Mouse (Mus musculus): ENCODE results near the gene Supt16. TPM values are rescaled to one million over a fixed set of nuclear protein-coding genes. Genes with fewer than 3 reads are reported as not detected.
A peak's percentile ranks its signal among the peaks of the same experiment; 100 is the strongest.

Gene Supt16
- polyA plus RNA-seq, 1 experiment from 2014 or later: 36.6 TPM

DNA sequence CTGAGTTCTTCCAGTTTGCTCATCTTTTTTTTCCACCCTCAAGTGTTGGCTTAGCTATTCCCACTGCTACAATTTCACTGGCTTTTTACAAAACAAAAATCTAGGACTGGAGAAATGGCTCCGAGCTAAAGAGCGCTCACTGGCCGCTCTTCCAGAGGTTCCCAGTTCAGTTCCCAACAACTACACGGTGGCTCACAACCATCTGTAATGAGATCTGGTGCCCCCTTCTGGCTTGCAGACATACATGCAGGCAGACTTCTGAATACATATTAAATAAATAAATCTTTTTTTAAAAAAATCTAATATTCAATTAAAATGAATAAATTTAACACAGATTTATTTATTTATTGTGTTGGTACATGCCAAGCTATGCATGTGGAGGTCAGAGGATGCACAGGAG is 50.7 kb downstream of the Supt16 start:
- no peak overlapping the region for H3K27ac ChIP-seq (replicated peaks in 1 of 2; ENCODE audit: control insufficient read depth in 1 of 2, insufficient read depth in 1 of 2, low read depth in 2 of 2, low read length in 2 of 2)
- H3K36me3 ChIP-seq (ENCODE audit: control insufficient read depth, insufficient read depth, low read length): no peaks in the 10 kb centered on the region
- ATAC-seq (ENCODE audit: insufficient number of reproducible peaks, insufficient read depth, low FRiP score, low read depth): no peak
- H3K4me1 ChIP-seq (ENCODE audit: control insufficient read depth in 2 of 2, insufficient read depth in 2 of 2, low read length in 2 of 2): peaks cover 0 to 2% of the 10 kb centered on the region in 2 experiments; a peak in 1 of 4 replicates
- no peak overlapping the region for H3K9ac ChIP-seq (ENCODE audit: low read length)
- H3K27me3 ChIP-seq (ENCODE audit: control insufficient read depth, insufficient read depth, low read length): no peaks in the 10 kb centered on the region
- 66% methylated on average over 4 of the region's 4 CpGs for WGBS
- no peak overlapping the region for H3K4me2 ChIP-seq (ENCODE audit: low read length)
- H3K4me3 ChIP-seq (ENCODE audit: control insufficient read depth in 1 of 2, insufficient read depth in 1 of 2, low read depth in 1 of 2, low read length in 2 of 2): no peak overlapping the region
- H3K9me3 ChIP-seq (ENCODE audit: control insufficient read depth, low read length): no peaks in the 10 kb centered on the region

DNA sequence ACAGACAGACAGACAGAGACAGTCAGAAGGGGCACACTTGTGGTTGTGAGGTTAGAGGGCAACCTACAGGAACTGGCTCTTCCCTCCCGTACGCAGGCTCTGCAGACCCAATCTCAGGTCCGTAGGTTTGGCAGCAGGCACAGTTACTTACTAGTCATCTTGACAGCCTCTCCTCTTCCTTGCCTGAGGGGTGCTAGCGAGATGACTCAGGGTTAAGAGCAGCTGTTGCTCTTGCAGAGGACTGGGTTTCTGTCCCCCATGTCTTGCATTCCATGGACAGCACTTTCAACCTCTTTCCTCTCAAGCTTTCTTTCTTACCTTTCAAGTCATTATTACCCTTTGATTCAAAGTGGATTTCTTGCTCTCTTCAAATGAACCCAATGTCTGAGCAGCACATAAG is 53.1 kb downstream of the Supt16 start:
- Histone ChIP-seq H3K9ac (ENCODE audit: low read length) (no peak overlapping the region), H3K27ac (replicated peaks in 1 of 2; ENCODE audit: control insufficient read depth in 1 of 2, insufficient read depth in 1 of 2, low read depth in 2 of 2, low read length in 2 of 2) (no peak overlapping the region), H3K27me3 (ENCODE audit: control insufficient read depth, insufficient read depth, low read length) (no peaks in the 10 kb centered on the region), H3K9me3 (ENCODE audit: control insufficient read depth, low read length) (no peaks in the 10 kb centered on the region), H3K4me3 (ENCODE audit: control insufficient read depth in 1 of 2, insufficient read depth in 1 of 2, low read depth in 1 of 2, low read length in 2 of 2) (no peak overlapping the region), H3K36me3 (ENCODE audit: control insufficient read depth, insufficient read depth, low read length) (no peaks in the 10 kb centered on the region), H3K4me2 (ENCODE audit: low read length) (no peak overlapping the region), H3K4me1 (ENCODE audit: control insufficient read depth in 2 of 2, insufficient read depth in 2 of 2, low read length in 2 of 2) (peaks cover 13 to 14% of the 10 kb centered on the region in 2 experiments)
- WGBS: 83% methylated on average over 4 of the region's 4 CpGs
- no peak for ATAC-seq (ENCODE audit: insufficient number of reproducible peaks, insufficient read depth, low FRiP score, low read depth)

DNA sequence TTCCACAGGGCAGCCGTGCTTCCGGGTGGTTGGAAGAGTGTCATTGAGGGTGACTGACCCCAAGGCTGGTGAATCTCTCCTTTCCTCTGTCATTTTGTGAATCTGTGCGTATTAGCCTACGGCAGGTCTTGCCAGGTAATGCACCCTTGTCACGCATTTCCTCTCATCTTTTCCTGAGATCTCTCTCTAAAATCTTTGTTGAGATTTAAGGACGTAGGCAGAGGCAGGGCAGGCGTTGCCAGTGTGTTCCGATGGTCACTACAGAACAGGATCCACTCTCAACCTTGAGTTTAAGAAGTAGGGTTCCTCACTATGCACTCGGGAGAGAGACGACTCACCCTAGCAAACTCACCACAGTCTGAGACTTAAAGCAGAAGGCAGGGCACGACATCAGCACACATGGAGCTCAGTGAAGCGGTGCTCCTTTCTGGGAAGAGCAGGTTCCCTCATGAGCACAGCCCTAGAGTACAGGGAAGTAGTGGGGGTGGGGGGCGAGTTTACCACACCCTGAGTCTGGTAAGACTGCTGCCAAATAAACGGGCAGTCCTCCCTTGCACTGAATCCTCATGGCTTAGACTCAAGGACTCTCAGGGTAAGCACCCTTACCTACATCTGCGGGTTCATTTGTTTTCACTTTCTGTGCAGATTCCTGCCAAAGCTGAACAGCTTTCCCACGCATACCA is 55.6 kb downstream of the Supt16 start:
- peak overlapping the region; percentile 63 for H3K4me2 ChIP-seq (ENCODE audit: low read length)
- 65% methylated on average over 16 of the region's 16 CpGs for WGBS
- H3K27ac ChIP-seq (replicated peaks in 1 of 2; ENCODE audit: control insufficient read depth in 1 of 2, insufficient read depth in 1 of 2, low read depth in 2 of 2, low read length in 2 of 2): no peak overlapping the region
- no peak for ATAC-seq (ENCODE audit: insufficient number of reproducible peaks, insufficient read depth, low FRiP score, low read depth)
- no peaks in the 10 kb centered on the region for H3K9me3 ChIP-seq (ENCODE audit: control insufficient read depth, low read length)
- no peaks in the 10 kb centered on the region for H3K27me3 ChIP-seq (ENCODE audit: control insufficient read depth, insufficient read depth, low read length)
- peaks cover 13 to 14% of the 10 kb centered on the region in 2 experiments for H3K4me1 ChIP-seq (ENCODE audit: control insufficient read depth in 2 of 2, insufficient read depth in 2 of 2, low read length in 2 of 2)
- H3K4me3 ChIP-seq (ENCODE audit: control insufficient read depth in 1 of 2, insufficient read depth in 1 of 2, low read depth in 1 of 2, low read length in 2 of 2): peak overlapping the region in 1 of 2 experiments; percentile 29; a peak in 1 of 4 replicates
- H3K36me3 ChIP-seq (ENCODE audit: control insufficient read depth, insufficient read depth, low read length): no peaks in the 10 kb centered on the region
- no peak overlapping the region for H3K9ac ChIP-seq (ENCODE audit: low read length)

DNA sequence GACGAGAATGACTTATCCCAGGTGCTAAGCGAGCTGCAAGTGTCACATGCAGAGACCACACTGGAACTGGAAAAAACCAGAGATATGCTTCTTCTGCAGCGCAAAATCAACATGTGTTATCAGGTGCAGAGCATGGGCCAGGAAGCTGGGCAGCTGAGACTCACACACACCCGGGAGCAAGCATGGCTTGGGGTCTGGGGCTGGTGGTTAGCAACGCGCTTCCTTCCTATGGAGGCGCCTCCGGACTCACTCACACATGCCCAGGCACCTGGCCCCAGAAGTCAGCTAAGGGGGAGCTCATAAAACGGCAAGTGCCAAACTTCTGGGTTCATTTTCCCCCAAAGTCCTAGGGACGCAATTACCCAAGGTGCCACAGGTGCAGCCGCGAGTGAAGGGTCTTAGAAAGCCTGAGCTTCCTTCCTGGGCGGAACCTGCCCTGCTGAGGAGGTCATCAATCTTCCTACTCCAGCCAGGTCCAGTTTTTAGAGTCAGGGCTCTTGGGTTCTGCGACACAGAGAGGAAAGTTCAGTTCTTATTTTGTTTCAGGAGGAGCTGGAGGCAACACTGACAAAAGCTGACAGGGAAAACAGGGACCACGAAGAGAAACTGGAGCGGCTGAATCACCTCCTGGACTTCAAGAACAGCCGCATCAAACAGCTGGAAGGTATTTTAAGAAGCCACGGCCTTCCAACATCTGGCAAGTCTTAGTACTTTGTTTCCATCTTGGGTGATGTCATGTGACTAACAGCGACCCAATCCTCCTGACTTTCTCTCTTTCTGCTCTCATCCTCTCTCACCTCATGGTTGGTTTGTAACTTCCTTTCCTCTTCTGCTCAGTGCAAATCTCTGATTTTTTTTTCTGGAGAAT is 56.4 kb downstream of the Supt16 start:
- Histone ChIP-seq H3K9ac (ENCODE audit: low read length) (no peak overlapping the region; the same call in 1 of the 2 replicates), H3K4me1 (ENCODE audit: control insufficient read depth in 2 of 2, insufficient read depth in 2 of 2, low read length in 2 of 2) (peaks cover 13 to 14% of the 10 kb centered on the region in 2 experiments), H3K9me3 (ENCODE audit: control insufficient read depth, low read length) (no peaks in the 10 kb centered on the region), H3K4me2 (ENCODE audit: low read length) (peak overlapping the region; percentile 63), H3K36me3 (ENCODE audit: control insufficient read depth, insufficient read depth, low read length) (no peaks in the 10 kb centered on the region), H3K27ac (replicated peaks in 1 of 2; ENCODE audit: control insufficient read depth in 1 of 2, insufficient read depth in 1 of 2, low read depth in 2 of 2, low read length in 2 of 2) (0 out of 4 replicates have a peak overlapping the region, but pooled peaks of 1 of the 2 experiments have one; percentile 9), H3K4me3 (ENCODE audit: control insufficient read depth in 1 of 2, insufficient read depth in 1 of 2, low read depth in 1 of 2, low read length in 2 of 2) (peak overlapping the region; percentile 29), H3K27me3 (ENCODE audit: control insufficient read depth, insufficient read depth, low read length) (no peaks in the 10 kb centered on the region)
- 31% methylated on average over 19 of the region's 19 CpGs for WGBS
- peak; percentile 46; the same call in 1 of the 2 replicates for ATAC-seq (ENCODE audit: insufficient number of reproducible peaks, insufficient read depth, low FRiP score, low read depth)

DNA sequence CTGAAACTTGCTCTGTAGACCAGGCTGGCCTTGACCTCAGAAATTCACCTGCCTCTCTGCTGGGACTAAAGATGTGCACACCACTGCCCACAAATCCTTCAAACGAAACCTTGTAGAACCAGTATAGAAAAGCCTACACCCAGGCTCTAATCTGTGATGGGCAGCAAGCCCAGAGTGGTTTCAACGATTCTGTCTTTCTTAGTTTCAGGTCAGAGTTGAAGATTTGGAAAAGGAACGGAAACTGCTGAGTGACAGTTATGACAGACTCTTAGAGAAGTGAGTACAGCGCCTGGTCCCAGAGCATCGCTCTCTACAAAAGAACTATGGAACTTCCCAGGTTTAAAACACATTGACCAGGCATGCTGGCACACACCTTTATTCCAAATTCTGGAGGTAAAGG is 63.6 kb downstream of the Supt16 start:
- Histone ChIP-seq H3K36me3 (ENCODE audit: control insufficient read depth, insufficient read depth, low read length) (no peaks in the 10 kb centered on the region), H3K27me3 (ENCODE audit: control insufficient read depth, insufficient read depth, low read length) (no peaks in the 10 kb centered on the region), H3K4me1 (ENCODE audit: control insufficient read depth in 2 of 2, insufficient read depth in 2 of 2, low read length in 2 of 2) (no peaks in the 10 kb centered on the region), H3K9me3 (ENCODE audit: control insufficient read depth, low read length) (no peaks in the 10 kb centered on the region), H3K9ac (ENCODE audit: low read length) (no peak overlapping the region), H3K4me3 (ENCODE audit: control insufficient read depth in 1 of 2, insufficient read depth in 1 of 2, low read depth in 1 of 2, low read length in 2 of 2) (no peak overlapping the region), H3K4me2 (ENCODE audit: low read length) (no peak overlapping the region), H3K27ac (replicated peaks in 1 of 2; ENCODE audit: control insufficient read depth in 1 of 2, insufficient read depth in 1 of 2, low read depth in 2 of 2, low read length in 2 of 2) (no peak overlapping the region)
- WGBS: 65% methylated on average over 5 of the region's 5 CpGs
- no peak for ATAC-seq (ENCODE audit: insufficient number of reproducible peaks, insufficient read depth, low FRiP score, low read depth)

DNA sequence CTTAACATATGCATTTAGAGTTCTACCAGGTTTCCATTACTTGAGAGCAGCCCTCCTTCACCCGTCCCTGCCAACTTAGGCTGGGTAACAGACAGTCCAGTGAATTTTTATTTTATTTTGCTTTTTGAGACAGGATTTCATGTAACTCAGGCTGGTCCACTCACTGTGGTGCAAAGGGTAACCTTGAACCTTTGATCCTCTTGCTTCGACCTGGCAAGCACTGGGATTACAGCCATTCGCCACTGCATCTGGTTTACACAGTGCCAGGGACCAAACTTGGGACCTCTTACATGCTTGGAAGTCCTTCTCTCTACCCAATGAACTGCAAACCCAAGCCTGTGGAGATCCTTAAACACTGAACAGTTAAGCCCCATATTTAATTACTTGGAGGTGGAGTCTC is 72.6 kb downstream of the Supt16 start:
- Histone ChIP-seq H3K36me3 (ENCODE audit: control insufficient read depth, insufficient read depth, low read length) (no peaks in the 10 kb centered on the region), H3K27me3 (ENCODE audit: control insufficient read depth, insufficient read depth, low read length) (no peaks in the 10 kb centered on the region), H3K4me2 (ENCODE audit: low read length) (no peak overlapping the region), H3K9ac (ENCODE audit: low read length) (no peak overlapping the region), H3K27ac (replicated peaks in 1 of 2; ENCODE audit: control insufficient read depth in 1 of 2, insufficient read depth in 1 of 2, low read depth in 2 of 2, low read length in 2 of 2) (no peak overlapping the region), H3K4me3 (ENCODE audit: control insufficient read depth in 1 of 2, insufficient read depth in 1 of 2, low read depth in 1 of 2, low read length in 2 of 2) (no peak overlapping the region), H3K9me3 (ENCODE audit: control insufficient read depth, low read length) (no peaks in the 10 kb centered on the region), H3K4me1 (ENCODE audit: control insufficient read depth in 2 of 2, insufficient read depth in 2 of 2, low read length in 2 of 2) (no peaks in the 10 kb centered on the region)
- 98% methylated on average over 3 of the region's 3 CpGs for WGBS
- ATAC-seq (ENCODE audit: insufficient number of reproducible peaks, insufficient read depth, low FRiP score, low read depth): no peak

DNA sequence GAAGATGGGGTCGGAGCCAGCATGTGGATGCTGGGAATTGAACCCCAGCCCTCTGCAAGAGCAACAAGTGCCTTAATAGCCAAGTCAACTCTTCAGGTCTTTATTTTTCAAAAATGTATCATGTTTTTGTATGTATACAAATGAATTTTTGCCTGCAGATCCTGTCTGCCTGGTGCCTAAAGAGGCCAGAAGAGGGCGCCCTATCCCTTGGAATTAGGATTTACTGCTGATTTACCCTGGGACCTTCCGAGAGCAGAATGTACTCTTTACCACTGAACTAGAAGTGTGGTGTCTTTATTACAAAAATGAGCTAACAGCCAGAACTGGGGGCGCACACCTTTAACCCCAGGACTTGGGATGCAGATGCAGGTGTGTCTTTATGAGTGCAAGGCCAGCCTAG is 73.3 kb downstream of the Supt16 start:
- H3K9ac ChIP-seq (ENCODE audit: low read length): no peak overlapping the region
- no peak overlapping the region for H3K27ac ChIP-seq (replicated peaks in 1 of 2; ENCODE audit: control insufficient read depth in 1 of 2, insufficient read depth in 1 of 2, low read depth in 2 of 2, low read length in 2 of 2)
- H3K4me3 ChIP-seq (ENCODE audit: control insufficient read depth in 1 of 2, insufficient read depth in 1 of 2, low read depth in 1 of 2, low read length in 2 of 2): no peak overlapping the region
- no peak overlapping the region for H3K4me2 ChIP-seq (ENCODE audit: low read length)
- no peak for ATAC-seq (ENCODE audit: insufficient number of reproducible peaks, insufficient read depth, low FRiP score, low read depth)
- H3K36me3 ChIP-seq (ENCODE audit: control insufficient read depth, insufficient read depth, low read length): no peaks in the 10 kb centered on the region
- H3K9me3 ChIP-seq (ENCODE audit: control insufficient read depth, low read length): no peaks in the 10 kb centered on the region
- 19% methylated on average over 4 of the region's 4 CpGs for WGBS
- 0 out of 4 replicates have a peak, but pooled peaks cover 0 to 1% of the 10 kb centered on the region in 2 experiments for H3K4me1 ChIP-seq (ENCODE audit: control insufficient read depth in 2 of 2, insufficient read depth in 2 of 2, low read length in 2 of 2)
- H3K27me3 ChIP-seq (ENCODE audit: control insufficient read depth, insufficient read depth, low read length): no peaks in the 10 kb centered on the region

All from heart, embryonic 14.5 days (tissue).